Mouse (Mus musculus) liver, embryonic 13.5 days (tissue): ENCODE measurements around the gene Gm10477. TPM values are rescaled to one million over a fixed set of nuclear protein-coding genes. Genes with fewer than 3 reads are reported as not detected.
A peak's percentile ranks its signal among the peaks of the same experiment; 100 is the strongest.
"Not testable (repeated sequence)": the region's sequence is repeated elsewhere in the genome, so short reads cannot be mapped to it uniquely, and the experiment has no call there.

Experiments used
- ATAC-seq: fragments of 200-750 bp; cut with Nextera tagmentation; 2 replicates; pipeline ENCODE4 v1.8.0; 2017; ENCODE audit warnings: low read depth, mild to moderate bottlenecking, moderate number of reproducible peaks, moderate library complexity
- DNase-seq: peaks from one replicate; pipeline ENCODE4 v3.0.0; 2022
- H3K27ac ChIP-seq: fragments of 300-500 bp; sonication (generic); 2 replicates; pipeline ENCODE4 v1.5.1; 2015; ENCODE audit warnings: moderate library complexity, mild to moderate bottlenecking, inconsistent platforms
- H3K27me3 ChIP-seq: fragments of 300-500 bp; sonication (generic); 2 replicates; pipeline ENCODE4 v1.6.1; 2015; ENCODE audit warnings: mild to moderate bottlenecking, inconsistent platforms
- H3K36me3 ChIP-seq: fragments of 300-500 bp; sonication (generic); 2 replicates; pipeline ENCODE4 v1.6.1; 2015; ENCODE audit warnings: mild to moderate bottlenecking, inconsistent platforms
- H3K4me1 ChIP-seq: fragments of 300-500 bp; sonication (generic); replicated peaks from 2 replicates; pipeline ENCODE4 v1.6.1; 2015; ENCODE audit warnings: inconsistent platforms
- H3K4me2 ChIP-seq: fragments of 300-500 bp; sonication (generic); 2 replicates; pipeline ENCODE4 v1.6.1; 2015; ENCODE audit warnings: inconsistent platforms, mild to moderate bottlenecking, moderate library complexity
- H3K4me3 ChIP-seq: fragments of 300-500 bp; sonication (generic); replicated peaks from 2 replicates; pipeline ENCODE4 v1.5.1; 2015; ENCODE audit warnings: mild to moderate bottlenecking, inconsistent platforms
- H3K9ac ChIP-seq: fragments of 300-500 bp; sonication (generic); 2 replicates; pipeline ENCODE4 v1.6.1; 2015; ENCODE audit warnings: mild to moderate bottlenecking, inconsistent platforms
- H3K9me3 ChIP-seq: fragments of 300-500 bp; sonication (generic); replicated peaks from 2 replicates; pipeline ENCODE4 v1.6.1; 2016; ENCODE audit warnings: inconsistent platforms
- WGBS: fragments of 180-500 bp; shearing (Covaris S2); methylation state at CpG from one replicate; pipeline ENCODE4 v1.1.7; 2015; ENCODE audit not compliant: insufficient replicate concordance; 5-methylcytosine and 5-hydroxymethylcytosine counted together
- polyA plus RNA-seq: library from polyadenylated mRNA; unstranded; fragments of >200 nt; fragmentation: Nextera tagmentation; extraction: Ambion mirVana; gene quantifications from 2 replicates; pipeline ENCODE4 v1.2.1, GENCODE M21; 2015

Gene Gm10477
- not detected in 2 replicates for polyA plus RNA-seq

- not testable (repeated sequence) for H3K27ac ChIP-seq, H3K4me2 ChIP-seq, ATAC-seq, H3K27me3 ChIP-seq, H3K4me1 ChIP-seq, DNase-seq, H3K9ac ChIP-seq, H3K4me3 ChIP-seq, H3K36me3 ChIP-seq, H3K9me3 ChIP-seq
- 61% methylated on average over 6 of the region's 6 CpGs for WGBS
Measured at GRCm38 (mm10) chrX:56524442-56524841, at the start of gene Gm10477. Gene Gm10477, plus strand, starts transcription at chrX:56524742.

- H3K27me3 ChIP-seq = no peaks in the 10 kb centered on the region
- DNase-seq (no peak), ATAC-seq (no peak)
- no peaks in the 10 kb centered on the region for H3K9me3 ChIP-seq
- H3K4me2 ChIP-seq = no peak overlapping the region
- no peak overlapping the region for H3K4me3 ChIP-seq
- peaks cover 24% of the 10 kb centered on the region for H3K36me3 ChIP-seq
- H3K4me1 ChIP-seq = no peaks in the 10 kb centered on the region
- 80% methylated on average over 3 of the region's 3 CpGs for WGBS
- H3K27ac ChIP-seq = no peak overlapping the region
- no peak overlapping the region for H3K9ac ChIP-seq
Measured at GRCm38 (mm10) chrX:56477553-56477952, 47.0 kb upstream of the Gm10477 start.

- Histone ChIP-seq H3K9ac (no peak overlapping the region), H3K4me2 (no peak overlapping the region), H3K27ac (no peak overlapping the region), H3K4me3 (no peak overlapping the region), H3K9me3 (no peaks in the 10 kb centered on the region), H3K27me3 (no peaks in the 10 kb centered on the region), H3K36me3 (peaks cover 51% of the 10 kb centered on the region), H3K4me1 (no peaks in the 10 kb centered on the region)
- 73% methylated on average over 3 of the region's 3 CpGs for WGBS
- DNase-seq = no peak
- ATAC-seq = no peak
Measured at GRCm38 (mm10) chrX:56481906-56482305, 42.6 kb upstream of the Gm10477 start.

GRCm38 (mm10) chrX:56489758-56490157 lies 34.8 kb upstream of the Gm10477 start:
- Histone ChIP-seq H3K4me3 (no peak overlapping the region), H3K36me3 (peaks cover 51% of the 10 kb centered on the region), H3K4me2 (no peak overlapping the region), H3K4me1 (no peaks in the 10 kb centered on the region), H3K9me3 (no peaks in the 10 kb centered on the region), H3K27me3 (no peaks in the 10 kb centered on the region), H3K9ac (no peak overlapping the region), H3K27ac (no peak overlapping the region)
- peak; percentile 35 for DNase-seq
- 17% methylated on average over 1 of the region's 1 CpGs for WGBS
- ATAC-seq = no peak

- Histone ChIP-seq H3K36me3 (peaks cover 49% of the 10 kb centered on the region), H3K27ac (no peak overlapping the region), H3K9me3 (no peaks in the 10 kb centered on the region), H3K4me3 (no peak overlapping the region), H3K4me1 (no peaks in the 10 kb centered on the region), H3K9ac (no peak overlapping the region), H3K27me3 (no peaks in the 10 kb centered on the region), H3K4me2 (no peak overlapping the region)
- ATAC-seq (no peak), DNase-seq (no peak)
- 78% methylated on average over 7 of the region's 7 CpGs for WGBS
Measured at GRCm38 (mm10) chrX:56497241-56497640, 27.3 kb upstream of the Gm10477 start.

GRCm38 (mm10) chrX:56531266-56531665 lies 6.7 kb downstream of the Gm10477 start:
- H3K9ac ChIP-seq = no peak overlapping the region
- peak; percentile 31 for DNase-seq
- H3K4me3 ChIP-seq = no peak overlapping the region
- no peaks in the 10 kb centered on the region for H3K27me3 ChIP-seq
- H3K9me3 ChIP-seq = no peaks in the 10 kb centered on the region
- H3K4me1 ChIP-seq = no peaks in the 10 kb centered on the region
- H3K27ac ChIP-seq = no peak overlapping the region
- no peaks in the 10 kb centered on the region for H3K36me3 ChIP-seq
- ATAC-seq = no peak
- 6% methylated on average over 3 of the region's 3 CpGs for WGBS
- no peak overlapping the region for H3K4me2 ChIP-seq

- ATAC-seq (no peak), DNase-seq (no peak)
- Histone ChIP-seq H3K27ac (no peak overlapping the region), H3K4me2 (no peak overlapping the region), H3K4me3 (no peak overlapping the region), H3K4me1 (no peaks in the 10 kb centered on the region), H3K27me3 (no peaks in the 10 kb centered on the region), H3K36me3 (no peaks in the 10 kb centered on the region), H3K9ac (no peak overlapping the region), H3K9me3 (no peaks in the 10 kb centered on the region)
- 46% methylated on average over 4 of the region's 4 CpGs for WGBS
Measured at GRCm38 (mm10) chrX:56537162-56537561, 12.6 kb downstream of the Gm10477 start.

- H3K9ac ChIP-seq = no peak within 1 kb of the TSS
- no peak within 1 kb of the TSS for H3K4me3 ChIP-seq
- DNase-seq (no peak), ATAC-seq (no peak)
- H3K9me3 ChIP-seq = no peaks in the 10 kb centered on the region
- no peak within 1 kb of the TSS for H3K4me2 ChIP-seq
- no peak within 1 kb of the TSS for H3K27ac ChIP-seq
- 73% methylated on average over 7 of the region's 7 CpGs for WGBS
- H3K36me3 ChIP-seq = no peaks in the 10 kb centered on the region
- H3K27me3 ChIP-seq = no peaks in the 10 kb centered on the region
- no peaks in the 10 kb centered on the region for H3K4me1 ChIP-seq
Measured at GRCm38 (mm10) chrX:56549506-56549905, 25.0 kb downstream of the Gm10477 start, which contains the start of gene Gm648. Gene Gm648, minus strand, starts transcription at chrX:56549606.

- Histone ChIP-seq H3K4me3 (no peak overlapping the region), H3K4me1 (no peaks in the 10 kb centered on the region), H3K4me2 (no peak overlapping the region), H3K9me3 (no peaks in the 10 kb centered on the region), H3K27me3 (no peaks in the 10 kb centered on the region), H3K36me3 (no peaks in the 10 kb centered on the region), H3K9ac (no peak overlapping the region), H3K27ac (no peak overlapping the region)
- 65% methylated on average over 3 of the region's 3 CpGs for WGBS
- no peak for DNase-seq
- no peak for ATAC-seq
Measured at GRCm38 (mm10) chrX:56553584-56553983, 29.0 kb downstream of the Gm10477 start.

GRCm38 (mm10) chrX:56572465-56572864 lies 47.9 kb downstream of the Gm10477 start:
- no peaks in the 10 kb centered on the region for H3K9me3 ChIP-seq
- no peak overlapping the region for H3K4me3 ChIP-seq
- WGBS = 16% methylated on average over 6 of the region's 6 CpGs
- no peak overlapping the region for H3K9ac ChIP-seq
- H3K27ac ChIP-seq = no peak overlapping the region
- no peaks in the 10 kb centered on the region for H3K4me1 ChIP-seq
- no peaks in the 10 kb centered on the region for H3K27me3 ChIP-seq
- H3K36me3 ChIP-seq = no peaks in the 10 kb centered on the region
- DNase-seq (no peak), ATAC-seq (no peak)
- no peak overlapping the region for H3K4me2 ChIP-seq
